Mouse (Mus musculus) regulatory T cell (primary cell): ENCODE data around the gene Jmy.

Experiments
- in situ Hi-C: fragments of 300-600 bp; cut with MboI, MseI; formaldehyde crosslinking; loops from one replicate; pipeline ENCODE4 v1.15.1; 2025; ENCODE audit warnings: high pct_unique_total_duplicates

The Jmy gene

GRCm38 (mm10) chr13:93380399-93381063 lies 119.1 kb downstream of the Jmy start:
- in situ Hi-C loops = no loop called here
